Comparison of ENCODE assay signal across 9 mouse cellular contexts in genomic region chr2:14711751-14712150, GRCm38 (mm10).
DNase-seq lines count a peak whose midpoint lies in the region; ATAC-seq and TF ChIP-seq lines count a peak whose summit lies in the region.
"Had no signal": no experiment of that assay in that cellular context is flagged by ENCODE, and none has a peak within 500 bp of the region (broad histone marks: within the 10 kb centered on the region; RNA-seq: fewer than 3 reads in every experiment).

No protein-coding gene starts in this region.

- no peak overlapping the region for H3K4me2 ChIP-seq in limb, embryonic 14.5 days (replicated peaks; ENCODE audit: low read depth, low read length, severe bottlenecking)
- H3K4me2 ChIP-seq: limb, embryonic 12.5 days had no signal

- no peaks in the 10 kb centered on the region for H3K36me3 ChIP-seq in limb, embryonic 14.5 days (ENCODE audit: control insufficient read depth, insufficient read depth, low read length)
- H3K36me3 ChIP-seq: limb, embryonic 12.5 days had no signal

- TF ChIP-seq CTCF in gastrocnemius, adult 2 months (IDR thresholded peaks at IDR 0.05) = peak; percentile 57

- no peak overlapping the region for H3K4me3 ChIP-seq in gastrocnemius, adult 2 months
- no peak overlapping the region for H3K4me3 ChIP-seq in limb, embryonic 14.5 days (replicated peaks; ENCODE audit: low read length)
- H3K4me3 ChIP-seq: limb, embryonic 12.5 days had no signal

- no peaks in the 10 kb centered on the region for H3K4me1 ChIP-seq in limb, embryonic 14.5 days (ENCODE audit: control insufficient read depth, insufficient read depth, low read length)
- H3K4me1 ChIP-seq: limb, embryonic 12.5 days had no signal

- no peak for DNase-seq in gastrocnemius, adult 2 months
- DNase-seq in gastrocnemius, postnatal 25 days = no peak
- peak; percentile 28 for DNase-seq in A20 (ENCODE audit: low read depth, low spot score)
- peak; percentile 48 for DNase-seq in limb, embryonic 14.5 days (ENCODE audit: low spot score)
- peak; percentile 45 for DNase-seq in retina, postnatal 1 day
- DNase-seq in gastrocnemius, adult 8-10 months (ENCODE audit: low spot score in 2 of 2) = no peak
- DNase-seq in ovary, adult 18-20 months (ENCODE audit: low spot score) = no peak

- intact Hi-C loops in gastrocnemius, adult 2 months (cut with DNase I) = no loop called here

- no peak overlapping the region for H3K27ac ChIP-seq in gastrocnemius, adult 2 months
- H3K27ac ChIP-seq in limb, embryonic 14.5 days (replicated peaks; ENCODE audit: low read depth, low read length) = no peak overlapping the region
- H3K27ac ChIP-seq: limb, embryonic 12.5 days had no signal

- TF ChIP-seq POLR2A in limb, embryonic 14.5 days (IDR thresholded peaks at IDR 0.05; ENCODE audit: borderline replicate concordance, extremely low read depth, insufficient read depth, insufficient read length) = no peak

- H3K27me3 ChIP-seq in limb, embryonic 14.5 days (ENCODE audit: control insufficient read depth, insufficient read depth, low read length) = no peaks in the 10 kb centered on the region
- H3K27me3 ChIP-seq: limb, embryonic 12.5 days had no signal

- ATAC-seq in common myeloid progenitor, adult 5-6 weeks (replicated peaks; ENCODE audit: low read depth, poor library complexity, severe bottlenecking) = peak; percentile 72; the same call in 1 of the 2 replicates
- no peak for ATAC-seq in limb, embryonic 14.5 days (ENCODE audit: low FRiP score, low read depth)

- H3K9me3 ChIP-seq in limb, embryonic 14.5 days (ENCODE audit: control insufficient read depth, low read length) = no peaks in the 10 kb centered on the region
- H3K9me3 ChIP-seq: limb, embryonic 12.5 days had no signal

- WGBS in limb, embryonic 14.5 days = 62% methylated on average over 2 of the region's 2 CpGs

- H3K9ac ChIP-seq in limb, embryonic 14.5 days (ENCODE audit: low read depth, low read length, severe bottlenecking) = no peak overlapping the region
- H3K9ac ChIP-seq: limb, embryonic 12.5 days had no signal

Comparison
In these comparisons a context has a peak if more than half of its experiments do, and no peak if none do; other contexts are left out.
1. DNase-seq: peak in A20 (single experiment), limb, embryonic 14.5 days (single experiment) and retina, postnatal 1 day (single experiment); none in gastrocnemius, adult 2 months (single experiment), gastrocnemius, postnatal 25 days (single experiment), gastrocnemius, adult 8-10 months (0 of 2) and ovary, adult 18-20 months (single experiment).